Mouse (Mus musculus) C2C12 (cell line): Measurements from ENCODE around the gene Cks1b.

ENCODE experiments used
- CTCF ChIP-seq: IDR thresholded peaks from one replicate; pipeline ENCODE4 v1.5.1; 2011; ENCODE audit not compliant: control insufficient read depth, insufficient read depth, insufficient read length
- MAX ChIP-seq: IDR thresholded peaks from one replicate; pipeline ENCODE4 v1.6.1; 2011; ENCODE audit warnings: mild to moderate bottlenecking, control low read depth

DNA sequence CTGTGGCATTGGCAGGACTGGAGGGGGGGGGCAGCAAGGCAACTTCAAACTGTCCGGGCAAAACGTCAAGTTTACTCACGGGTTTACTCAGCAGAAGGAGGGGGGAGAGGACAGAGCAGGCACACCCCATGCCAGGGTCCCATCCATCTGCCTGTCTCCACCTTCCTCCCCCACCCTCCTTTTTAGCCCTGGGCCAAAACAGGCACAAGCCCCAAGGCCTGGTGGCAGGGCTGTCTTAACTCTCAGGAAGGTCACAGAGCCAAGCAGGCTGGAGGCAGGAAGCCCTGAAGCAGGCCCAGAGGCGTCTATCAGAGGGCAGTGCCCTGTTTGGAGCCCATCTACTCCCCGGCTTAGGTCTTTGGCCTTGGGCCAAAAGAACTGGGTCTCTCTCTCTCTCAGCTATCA is 28.1 kb downstream of the Cks1b start:
- TF ChIP-seq CTCF (no peak), MAX (no peak)
